Mouse (Mus musculus) neutrophil, adult 5-6 weeks (primary cell): ENCODE results near the gene Bclaf1. TPM values are rescaled to one million over a fixed set of nuclear protein-coding genes. Genes with fewer than 3 reads are reported as not detected.

Source experiments
- ATAC-seq: fragments of 151-379, 151-347 bp; 2 replicates; pipeline ENCODE4 v1.8.0; 2017; ENCODE audit warnings: mild to moderate bottlenecking, moderate TSS enrichment; ENCODE audit not compliant: insufficient number of reproducible peaks, poor library complexity, low FRiP score, severe bottlenecking; ENCODE audit errors: extremely low read depth
- total RNA-seq: library from RNA; stranded (forward); fragments of 200-1000 nt; gene quantifications from 2 replicates; pipeline ENCODE4 v1.2.3, GENCODE M21; 2017

Bclaf1 gene
- 450 and 463 TPM in 2 replicates for total RNA-seq

DNA sequence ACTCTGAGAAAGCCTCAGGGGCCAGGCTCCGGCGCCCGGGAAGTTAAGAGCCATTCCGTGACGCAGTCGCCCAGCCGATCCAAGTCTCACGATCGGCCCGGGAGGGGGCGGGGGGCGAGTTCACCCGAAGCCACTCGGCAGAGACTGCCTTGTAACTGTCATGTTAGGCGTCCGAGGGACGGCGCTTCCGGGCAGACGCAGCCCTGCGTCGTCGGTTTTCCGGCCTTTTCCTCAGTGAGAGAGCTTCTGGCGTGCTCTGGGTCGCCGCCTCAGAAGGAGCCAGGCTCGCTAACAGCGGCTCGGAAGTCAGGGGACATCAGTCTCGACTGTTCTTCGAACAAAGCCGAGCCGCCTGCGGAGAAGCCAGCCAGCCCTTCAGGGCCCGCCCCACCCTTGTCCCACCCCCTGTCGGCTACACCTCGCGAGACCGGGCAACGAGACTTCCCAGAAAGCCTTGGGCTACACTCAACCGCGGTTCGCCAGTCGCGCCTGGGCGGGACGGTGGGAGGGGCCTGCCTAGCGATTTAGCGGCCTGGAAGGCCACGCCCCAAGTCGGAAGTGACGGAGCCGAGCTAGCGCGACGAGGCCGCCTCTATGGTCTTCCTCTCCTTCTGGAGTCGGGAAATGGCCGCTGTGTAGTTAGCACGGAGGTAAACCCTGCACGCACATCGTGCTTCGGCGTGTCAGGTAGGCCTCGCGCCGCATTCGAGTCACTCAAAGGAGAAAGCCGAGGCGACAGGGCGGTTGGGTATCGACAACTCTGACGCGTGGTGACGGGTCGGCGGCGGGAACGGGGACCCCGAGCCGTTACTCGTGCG is at the start of gene Bclaf1:
Bclaf1 (plus strand) TSS at position 552 of the 818 bp plus-strand sequence.
- ATAC-seq, result peak; percentile 90

DNA sequence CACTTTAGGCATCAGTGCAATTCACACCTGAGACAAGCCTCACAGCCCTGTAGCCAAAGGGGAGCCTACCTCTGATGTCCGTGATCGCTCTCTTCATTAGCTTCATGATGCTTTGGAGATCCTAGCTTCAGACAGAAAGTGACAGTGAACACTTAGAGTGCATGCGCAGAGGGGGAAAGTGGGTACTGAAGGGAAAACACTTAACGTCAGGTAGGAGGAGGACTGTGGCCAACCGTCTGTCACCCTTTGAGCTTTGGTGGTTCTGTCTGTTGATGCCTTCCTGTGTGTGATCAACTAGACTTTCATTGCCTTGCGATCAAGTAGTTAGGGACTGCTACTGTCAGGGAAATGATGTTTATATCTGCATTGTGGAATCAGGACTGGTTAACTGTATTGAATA is 49.4 kb upstream of the Bclaf1 start:
- no peak for ATAC-seq

DNA sequence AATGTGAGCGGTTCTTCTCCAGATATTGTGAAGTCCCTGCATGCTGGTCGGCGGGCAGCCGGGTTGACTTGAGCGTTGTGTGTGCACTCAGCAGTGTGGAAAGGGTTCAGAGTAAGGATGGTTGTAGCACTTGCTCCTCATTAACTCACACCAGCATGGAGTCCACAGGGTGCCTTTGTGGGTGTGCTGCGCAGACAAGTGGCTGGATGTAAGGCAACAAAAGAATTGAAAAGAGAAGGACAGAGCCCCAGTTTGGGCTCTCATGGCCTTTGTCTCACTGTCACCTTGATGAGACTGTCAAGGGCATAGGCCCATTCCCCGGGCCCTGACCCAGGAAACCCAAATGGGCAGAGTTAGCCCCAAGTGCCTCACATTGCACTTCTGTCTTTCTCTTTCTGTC is 47.8 kb upstream of the Bclaf1 start:
- no peak for ATAC-seq

DNA sequence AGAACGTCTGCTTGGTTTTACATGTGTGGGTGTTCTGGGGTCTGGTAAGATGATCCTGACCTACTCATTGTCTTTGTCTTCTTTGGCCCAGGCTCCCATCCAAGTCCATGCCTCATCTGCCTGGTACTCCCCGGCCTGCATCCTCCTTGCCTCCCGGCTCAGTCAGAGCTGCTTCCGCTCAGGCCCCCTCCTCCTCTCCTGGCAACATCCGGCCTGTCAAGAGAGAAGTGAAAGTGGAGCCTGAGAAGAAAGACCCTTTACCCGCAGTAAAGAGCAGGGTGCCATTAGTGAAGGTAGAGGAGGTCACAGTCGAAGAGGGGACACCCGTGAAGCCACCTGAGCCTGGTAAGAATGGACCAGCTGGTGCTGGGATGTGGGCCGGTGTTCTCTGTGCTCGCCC is 45.2 kb upstream of the Bclaf1 start:
- ATAC-seq, result peak; percentile 79

DNA sequence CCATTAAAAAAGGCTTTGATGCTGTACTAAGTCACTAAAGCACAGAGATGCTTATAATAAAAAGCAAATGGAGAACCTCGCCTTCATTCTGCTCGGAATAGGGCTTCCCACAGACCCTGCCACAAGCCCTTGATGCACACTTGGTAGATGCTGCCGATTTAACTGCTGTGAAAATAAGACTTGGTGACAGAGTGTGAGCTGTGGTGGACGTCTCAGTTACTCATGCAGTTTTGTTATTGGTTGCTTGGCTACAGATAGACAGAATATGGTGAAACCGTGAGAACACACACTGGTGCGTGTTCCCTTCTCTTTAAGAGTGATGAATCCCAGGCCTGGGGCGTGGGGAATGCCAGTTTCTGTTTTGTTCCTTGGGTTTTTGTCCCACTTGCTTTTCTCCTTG is 43.3 kb upstream of the Bclaf1 start:
- ATAC-seq, result no peak

DNA sequence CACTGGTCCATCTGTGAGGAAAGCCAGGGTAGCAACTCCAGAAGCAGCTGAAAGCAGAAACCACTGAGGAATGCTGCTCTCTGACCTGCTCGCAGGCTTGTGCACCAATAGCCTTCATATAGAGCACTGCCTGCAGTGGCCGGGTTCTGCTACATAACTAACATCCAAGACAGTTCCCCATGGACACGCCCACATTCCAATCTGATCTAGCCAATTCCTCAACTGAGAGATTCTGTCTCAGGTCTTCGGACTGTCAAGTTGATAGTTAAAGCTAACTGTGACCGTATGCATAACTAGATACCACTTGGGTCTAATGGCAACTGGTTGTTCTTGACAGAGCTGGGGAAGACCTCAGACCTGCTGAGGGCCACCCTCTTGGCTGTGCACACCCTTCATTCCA is 39.9 kb upstream of the Bclaf1 start:
- no peak for ATAC-seq

DNA sequence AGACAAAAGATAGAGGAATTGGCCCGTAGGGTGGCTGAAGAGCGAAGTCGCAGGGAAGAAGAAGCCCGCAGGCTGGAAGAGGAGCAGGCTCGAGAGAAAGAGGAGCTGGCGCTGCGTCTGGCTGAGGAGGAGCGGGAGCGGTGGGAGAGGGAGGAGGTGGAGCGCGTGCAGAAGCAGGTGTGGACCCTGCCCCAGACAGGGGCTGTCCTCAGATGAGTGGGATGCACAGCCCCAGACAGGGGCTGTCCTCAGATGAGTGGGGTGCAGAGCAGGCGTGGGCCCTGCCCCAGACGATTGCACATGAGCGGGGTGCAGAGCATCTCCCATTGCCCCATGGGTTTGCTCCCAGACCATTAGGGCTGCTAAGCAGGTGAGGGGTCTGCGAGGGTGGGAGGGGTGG is 39.0 kb upstream of the Bclaf1 start:
- no peak for ATAC-seq

DNA sequence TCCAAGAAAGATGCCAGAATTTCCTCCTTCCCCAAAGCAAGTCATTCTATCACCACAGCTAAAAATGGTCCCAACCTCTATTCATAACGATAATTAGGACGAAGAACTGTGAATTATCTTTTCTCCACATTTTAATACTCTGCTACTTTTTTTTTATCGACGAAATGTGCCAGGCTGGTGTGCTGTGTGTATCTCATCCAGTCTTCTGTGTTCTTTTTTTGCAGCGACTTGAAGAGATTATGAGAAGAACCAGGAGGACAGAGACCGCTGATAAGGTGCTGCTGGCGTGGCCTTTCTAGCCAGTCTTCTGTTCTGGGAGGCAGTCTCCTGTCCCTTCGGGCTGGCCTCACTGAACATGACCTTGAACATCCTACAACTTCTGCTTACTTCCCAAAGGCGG is 38.2 kb upstream of the Bclaf1 start:
- ATAC-seq, result no peak

DNA sequence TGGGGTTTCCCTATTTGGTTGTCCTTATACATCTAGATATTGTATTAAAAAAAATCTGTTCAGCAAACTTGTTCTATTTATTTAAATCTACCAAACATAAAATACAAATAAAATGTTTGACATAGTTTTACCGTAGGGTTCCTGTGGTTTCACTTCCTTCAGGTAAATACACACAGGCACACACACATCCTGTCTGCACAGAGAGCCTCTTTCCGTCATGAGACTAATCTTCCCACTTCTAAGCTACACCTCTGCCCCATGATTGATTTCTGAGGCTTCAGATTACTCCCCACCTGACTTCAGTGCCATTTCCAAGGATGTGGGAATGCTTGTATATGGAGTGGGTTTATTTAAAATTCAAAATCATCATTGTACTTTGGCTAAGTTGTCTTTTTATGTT is 30.8 kb upstream of the Bclaf1 start:
- peak; percentile 71; the same call in 1 of the 2 replicates for ATAC-seq

DNA sequence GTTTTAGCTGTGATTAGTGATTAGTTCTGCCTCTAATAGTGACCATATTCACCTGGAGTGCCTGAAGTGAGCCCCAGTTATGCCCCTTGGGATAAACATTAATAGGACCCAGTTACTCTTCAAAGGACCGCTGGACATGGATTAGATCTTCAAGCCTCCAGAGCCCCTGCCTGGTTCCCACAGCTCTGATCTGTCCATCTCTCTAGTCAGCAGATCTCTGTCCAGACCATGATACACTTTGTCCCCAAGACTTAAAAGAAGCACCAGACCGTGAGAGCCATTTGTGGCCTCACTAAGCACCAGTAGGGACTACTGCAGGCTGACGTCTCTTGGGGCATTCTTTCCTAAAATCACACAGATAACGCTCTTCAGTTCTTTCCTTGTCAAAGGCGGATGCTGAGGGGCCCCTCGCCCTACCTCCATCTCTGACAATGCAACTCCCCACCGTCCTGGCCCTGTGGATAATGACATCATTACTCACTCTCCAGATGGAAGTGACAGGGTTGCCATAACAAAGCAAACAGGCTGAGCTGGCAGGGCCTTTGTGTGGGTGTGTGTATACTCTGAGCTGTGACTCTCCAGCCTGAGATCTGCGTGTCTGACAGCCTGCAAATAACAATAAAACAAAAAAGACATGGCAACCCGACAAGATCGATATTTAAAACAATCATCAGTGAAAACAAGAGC is 26.8 kb upstream of the Bclaf1 start:
- no peak for ATAC-seq

DNA sequence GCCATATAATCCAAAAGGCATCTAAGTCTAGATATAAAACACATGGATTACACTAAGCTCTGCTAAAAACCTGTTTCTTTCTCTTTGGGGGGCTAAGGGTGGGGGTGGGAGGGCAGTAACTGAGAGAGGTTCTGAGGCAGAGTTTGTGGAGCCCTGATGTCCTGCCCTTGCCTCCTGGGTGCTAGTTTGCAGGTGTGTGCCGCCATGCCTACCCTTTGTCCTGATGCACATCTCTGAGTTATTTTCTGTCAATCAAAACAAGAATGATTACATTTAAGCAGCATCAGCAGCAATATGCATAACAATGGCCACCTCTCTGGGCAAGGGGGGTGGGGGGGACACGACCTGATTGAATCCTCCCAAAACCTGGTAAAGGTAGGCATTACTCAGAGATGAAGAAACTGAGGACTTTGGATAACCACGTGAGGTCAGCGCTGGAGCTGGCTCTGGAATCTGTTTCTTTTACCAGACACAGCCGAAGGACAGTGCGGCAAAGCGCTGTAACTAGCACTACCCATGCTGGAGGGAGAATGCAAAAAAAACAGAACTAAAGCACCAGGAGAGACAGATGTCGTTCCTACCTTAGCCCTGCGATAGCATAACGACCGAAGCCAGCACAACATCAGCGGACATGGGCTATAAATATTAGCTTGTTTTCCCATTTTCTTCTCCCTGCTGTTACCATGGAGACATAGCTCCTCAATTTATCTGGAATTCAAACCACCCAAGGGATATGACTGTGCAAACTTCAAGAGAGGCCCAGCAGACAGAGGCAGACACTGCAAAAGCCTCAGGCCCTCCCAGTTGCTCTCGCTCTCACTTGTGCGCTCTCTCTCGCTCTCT is 26.1 kb upstream of the Bclaf1 start:
- ATAC-seq, result no peak

DNA sequence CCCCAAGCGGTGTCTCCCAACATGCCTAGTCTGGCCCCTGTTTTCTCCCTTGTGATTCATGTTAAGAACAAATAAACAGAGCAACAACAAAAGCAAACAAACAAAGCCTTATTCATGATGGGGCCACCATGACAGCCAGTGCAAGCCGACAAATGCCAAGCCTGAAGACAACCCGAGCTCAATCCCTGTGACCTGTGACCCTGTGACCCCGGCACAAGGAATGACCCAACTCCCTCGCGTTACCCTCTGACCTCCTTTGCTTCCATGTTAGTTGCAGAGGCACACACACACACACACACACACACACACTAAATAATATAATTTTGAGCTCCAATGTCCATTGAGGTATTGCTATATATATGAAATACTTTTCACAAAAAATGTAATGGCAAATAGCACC is 24.9 kb upstream of the Bclaf1 start:
- no peak for ATAC-seq

DNA sequence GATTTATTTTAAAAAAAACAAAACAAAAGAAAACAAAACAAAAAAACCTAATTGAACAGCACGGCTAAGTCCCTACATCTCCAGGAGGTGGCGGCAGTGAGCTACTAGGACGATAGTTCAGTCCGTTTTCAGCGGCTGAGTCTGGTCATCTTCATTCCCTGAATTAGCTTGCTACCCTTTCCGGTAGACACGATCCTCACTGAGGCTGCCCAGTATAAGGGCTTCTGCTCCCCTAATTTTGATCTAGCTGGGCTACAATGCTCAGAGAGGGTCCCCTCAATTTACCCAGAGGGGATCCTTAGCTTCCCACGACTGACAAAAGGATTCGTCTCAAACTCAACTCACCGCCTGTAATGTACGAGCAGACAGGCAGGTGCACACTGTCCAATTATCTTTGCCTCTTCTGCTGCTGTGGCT is 21.8 kb upstream of the Bclaf1 start:
- peak; percentile 92 for ATAC-seq

DNA sequence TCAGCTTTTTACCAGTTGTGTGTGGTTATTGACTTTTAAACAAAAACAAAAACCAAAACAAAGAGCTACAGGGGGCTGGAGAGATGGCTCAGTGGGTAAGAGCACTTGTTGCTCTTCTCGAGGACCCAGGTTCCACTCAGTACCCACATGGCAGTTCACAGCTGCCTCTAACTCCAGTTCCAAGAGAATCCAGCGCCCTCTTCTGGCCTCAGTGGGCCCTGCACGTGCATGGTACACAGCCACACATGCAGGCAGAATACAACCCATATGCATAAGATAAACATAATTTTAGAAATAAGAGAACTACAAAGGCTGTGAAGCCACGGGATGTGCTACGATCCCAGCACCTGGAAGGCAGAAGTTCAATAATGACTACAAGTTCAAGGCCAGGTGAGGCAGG is 16.3 kb upstream of the Bclaf1 start:
- ATAC-seq, result no peak

DNA sequence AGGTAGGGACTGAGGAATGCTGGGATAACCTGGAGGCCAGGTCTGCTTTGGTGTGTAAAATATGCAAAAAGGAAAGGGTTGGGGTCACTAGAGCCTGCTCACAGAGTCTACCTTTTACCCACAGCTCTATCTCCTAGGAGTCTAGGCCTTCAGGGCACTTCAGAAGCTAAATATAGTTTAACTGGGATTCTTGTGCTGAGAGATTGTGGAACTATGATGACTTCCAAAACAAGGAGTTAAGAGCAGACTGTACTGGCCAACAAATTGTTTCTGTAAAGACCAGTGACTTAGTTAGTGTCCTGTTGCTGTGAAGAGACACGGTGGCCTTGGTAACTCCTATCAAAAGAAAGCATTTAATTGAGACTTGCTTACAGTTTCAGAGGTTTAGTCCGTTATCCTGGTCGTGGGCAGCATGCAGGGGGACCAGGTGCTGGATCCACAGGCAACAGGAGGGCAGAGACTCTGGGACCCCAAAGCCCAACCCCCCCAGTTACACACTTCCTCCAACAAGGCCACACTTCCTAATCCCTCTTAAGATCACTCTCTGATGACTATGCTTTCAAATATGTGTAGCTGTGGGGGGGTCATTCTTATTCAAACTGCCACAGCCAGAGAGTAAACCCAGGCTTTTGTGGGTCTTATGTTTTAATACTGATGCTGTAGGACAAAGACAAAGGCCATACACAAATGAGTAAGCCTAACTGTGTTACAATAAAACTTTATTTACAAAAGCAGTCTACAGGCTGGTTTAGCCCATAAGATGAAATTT is 13.9 kb upstream of the Bclaf1 start:
- ATAC-seq, result no peak

DNA sequence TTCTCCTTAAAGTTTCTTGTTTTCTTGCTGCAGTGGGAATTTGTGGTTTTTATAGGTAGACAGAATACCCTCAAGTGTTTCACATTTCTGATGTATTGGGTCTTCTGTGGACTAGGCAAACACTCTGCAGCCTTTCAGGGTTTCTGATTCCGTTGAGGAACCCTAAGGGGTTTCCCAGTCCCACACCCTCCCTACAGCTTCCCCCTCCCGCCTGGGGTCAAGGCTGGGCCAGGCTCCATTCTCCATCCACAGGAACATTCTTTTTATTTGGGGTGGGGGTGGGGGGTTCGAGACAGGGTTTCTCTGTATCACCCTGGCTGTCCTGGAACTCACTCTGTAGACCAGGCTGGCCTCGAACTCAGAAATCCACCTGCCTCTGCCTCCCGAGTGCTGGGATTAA is 13.2 kb upstream of the Bclaf1 start:
- ATAC-seq, result no peak

DNA sequence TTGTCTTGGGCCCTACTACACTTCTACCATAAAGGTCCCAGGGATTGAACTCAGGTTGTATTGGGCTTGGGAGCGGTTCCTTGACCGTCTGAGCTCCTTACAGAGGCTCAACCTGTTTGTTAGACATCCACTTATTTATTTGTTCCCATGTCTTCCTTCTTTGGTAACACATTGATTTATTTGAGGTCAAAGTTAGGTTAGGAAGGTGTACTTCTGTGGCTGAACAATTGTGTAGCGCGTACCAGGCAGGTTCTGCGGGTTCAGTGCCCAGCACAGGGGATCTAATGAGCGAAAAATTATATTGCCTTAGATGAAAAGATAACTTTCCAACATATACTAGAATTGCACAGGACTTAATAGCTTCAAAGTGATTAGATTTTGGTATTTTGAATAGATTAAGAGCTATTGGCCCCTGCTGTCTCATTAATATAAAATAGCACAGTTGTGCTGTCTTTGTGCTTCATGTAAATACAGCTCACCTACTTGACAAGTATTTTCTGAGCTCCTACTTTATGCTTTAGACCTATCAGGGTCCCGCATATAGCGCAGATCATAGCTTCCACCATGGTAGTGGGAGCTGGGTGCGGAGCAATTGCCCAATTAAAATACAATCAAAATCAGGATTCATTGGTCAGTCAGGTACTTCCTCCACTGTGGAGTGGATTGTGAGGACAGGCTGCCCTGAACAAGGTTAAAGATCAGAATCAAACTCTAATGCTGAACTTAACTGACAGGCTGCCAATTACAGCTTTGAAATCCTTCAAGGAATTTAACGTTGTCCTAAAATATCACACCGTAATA is 1.1 kb upstream of the Bclaf1 start:
- no peak for ATAC-seq

DNA sequence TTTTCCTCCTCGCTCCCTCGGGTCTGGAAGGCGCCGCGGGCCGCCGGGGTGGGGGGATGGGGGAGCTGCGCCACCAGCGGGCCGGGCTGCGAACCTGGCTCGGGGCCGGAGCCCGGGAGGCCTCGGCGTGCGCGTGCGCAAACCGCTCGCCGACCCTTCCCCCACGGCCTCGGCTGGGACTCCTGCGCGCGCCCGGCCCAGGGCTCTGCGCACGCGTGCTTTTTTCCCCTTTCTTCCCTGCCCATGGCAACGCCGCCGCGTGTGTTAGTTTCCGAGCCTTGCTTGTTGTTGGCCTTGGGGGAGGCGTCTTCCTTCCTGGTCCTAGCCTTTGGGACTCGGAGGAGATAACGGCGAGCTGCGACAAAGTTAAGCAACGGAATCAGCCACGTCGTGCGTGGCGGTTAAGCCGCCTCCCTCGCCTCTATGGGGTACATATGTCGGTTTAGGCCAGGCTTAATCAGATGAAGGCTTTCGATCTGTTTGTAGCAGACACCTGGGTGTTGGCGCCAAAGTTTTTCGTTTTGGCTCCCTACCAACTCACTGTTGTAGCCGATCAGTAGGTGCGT is 550 bp downstream of the Bclaf1 start:
- peak; percentile 18; the same call in 1 of the 2 replicates for ATAC-seq
